Mouse (Mus musculus): ENCODE measurements around the gene Setd1b.
A peak's percentile ranks its signal among the peaks of the same experiment; 100 is the strongest.

Setd1b gene

GRCm38 (mm10) chr5:123127031-123127430, 15.0 kb upstream of the Setd1b start:
- no peak for DNase-seq (ENCODE audit: low spot score in 2 of 2)

- DNase-seq (ENCODE audit: low spot score in 2 of 2): peak; percentile 81 to 87
Measured at GRCm38 (mm10) chr5:123128426-123129169, 13.4 kb upstream of the Setd1b start.

DNA sequence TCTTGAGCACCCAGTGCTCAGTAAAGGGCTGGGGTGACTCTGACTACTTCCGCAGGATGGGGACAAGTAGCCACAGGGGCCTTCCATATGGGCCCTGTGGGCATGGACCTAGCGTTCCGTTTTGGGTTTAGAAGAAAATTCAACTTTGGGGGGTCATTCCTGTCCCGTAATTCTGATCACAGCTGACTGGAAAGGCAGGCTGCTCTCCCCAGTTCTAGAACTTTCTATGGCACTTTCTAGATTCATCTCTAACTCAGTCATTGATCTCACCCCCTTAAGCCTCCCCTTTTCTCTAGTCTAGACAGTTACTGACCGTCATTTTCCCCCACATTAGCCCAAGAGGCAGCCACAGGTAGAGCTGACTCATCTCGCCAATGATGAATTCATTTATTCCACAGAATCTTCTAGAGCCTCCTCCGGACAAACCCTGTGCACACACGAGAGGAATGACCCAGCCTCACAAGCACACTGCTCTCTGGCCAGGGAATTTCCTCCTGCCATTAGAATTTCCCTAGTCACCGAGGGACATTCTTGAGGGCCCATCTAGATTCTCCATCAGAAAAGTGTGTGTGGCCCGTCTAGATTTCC, 12.7 kb upstream of the Setd1b start:
- no peak for DNase-seq (ENCODE audit: low spot score in 2 of 2)

DNA sequence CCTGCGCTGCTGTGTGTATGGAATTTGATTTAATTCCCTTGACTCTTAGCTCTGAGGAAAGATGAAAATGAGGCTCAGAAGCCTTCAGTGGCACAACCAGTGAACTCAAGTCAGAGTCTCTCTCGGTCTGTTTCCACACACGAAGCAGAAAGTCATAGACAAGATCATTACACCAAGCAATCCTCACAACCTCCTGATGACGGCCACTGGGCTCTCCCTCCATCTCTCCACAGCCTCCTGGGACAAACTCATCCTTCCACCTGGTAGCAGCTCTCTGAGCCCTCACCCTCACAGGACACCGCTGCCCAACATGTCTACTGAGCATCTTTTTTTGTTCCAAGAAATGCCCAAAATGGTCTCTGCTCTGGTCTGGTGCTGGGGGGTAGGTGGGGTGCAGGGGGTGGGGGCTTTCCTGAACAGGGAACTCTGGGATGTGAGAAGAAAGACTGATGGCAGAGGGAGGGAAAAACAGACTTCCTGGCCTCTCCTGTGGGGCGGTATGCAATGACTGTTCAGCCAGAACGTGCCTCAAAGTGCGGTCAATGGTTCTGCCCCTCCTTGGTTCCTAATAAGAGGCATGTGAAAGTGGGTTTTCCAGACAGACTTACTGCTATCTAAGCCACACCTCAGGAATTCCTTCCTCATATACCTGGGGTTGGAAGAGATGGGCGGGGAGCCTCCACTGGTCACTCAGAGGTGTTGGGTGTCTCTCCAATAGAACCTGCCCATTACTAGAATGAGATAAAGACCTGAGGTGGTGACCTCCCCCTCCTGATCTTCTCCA, 11.8 kb upstream of the Setd1b start:
- DNase-seq (ENCODE audit: low spot score in 2 of 2): no peak

DNA sequence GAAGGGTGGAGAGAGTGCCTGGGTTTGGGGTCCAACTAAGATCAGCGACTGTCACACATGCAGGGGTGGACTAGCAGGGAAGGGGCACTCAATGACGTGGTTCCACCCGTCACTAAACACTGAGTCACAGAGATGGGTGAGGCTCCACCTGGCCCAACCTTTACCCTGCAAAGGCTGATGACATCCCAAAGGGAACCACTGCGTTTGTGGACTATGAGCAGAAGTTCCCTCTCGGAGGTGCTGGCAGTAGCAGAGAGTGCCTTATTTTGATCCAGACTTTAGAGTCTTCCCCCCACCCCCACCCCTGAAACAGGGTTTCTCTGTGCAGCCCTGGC, 11.2 kb upstream of the Setd1b start:
- no peak for DNase-seq (ENCODE audit: low spot score in 2 of 2)

DNA sequence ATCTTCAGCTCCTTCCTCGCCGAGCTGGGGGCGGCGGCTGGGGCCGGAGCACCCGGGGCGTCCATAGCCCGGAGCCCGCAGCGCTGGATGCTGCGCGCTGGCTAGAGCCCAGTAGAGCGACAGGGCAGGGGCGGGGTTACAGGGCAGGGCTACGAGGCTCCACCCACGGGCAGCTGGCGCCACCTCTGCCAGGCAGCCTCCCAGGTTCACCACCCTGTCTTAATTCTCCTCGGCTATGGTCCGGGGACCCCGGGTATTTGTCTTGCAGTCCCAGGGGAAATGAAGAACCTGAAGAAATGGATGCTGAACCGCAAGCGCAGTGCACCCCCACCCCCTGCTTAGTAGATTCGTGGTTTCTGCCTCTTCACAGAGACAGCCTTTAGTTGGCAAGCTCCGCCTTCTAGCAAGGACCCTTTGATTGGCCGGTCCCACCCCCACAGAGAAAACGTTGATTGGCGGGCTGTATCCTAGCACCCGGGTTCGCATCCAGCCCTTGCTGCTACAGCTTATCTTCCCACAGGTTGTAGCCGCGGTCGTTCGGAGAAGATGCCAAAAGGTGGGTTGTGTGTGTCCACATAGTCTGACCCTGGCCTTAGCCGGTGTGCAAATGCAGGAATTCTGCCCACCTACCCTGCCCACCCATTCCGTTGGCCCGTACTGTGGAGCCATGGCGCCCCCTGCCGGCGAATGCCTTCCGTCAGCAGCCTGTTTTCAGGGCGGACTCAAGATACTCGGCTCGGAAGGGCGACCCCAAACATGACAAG, 9.5 kb upstream of the Setd1b start, which contains the start of gene Rhof:
TSS of gene Rhof (minus strand) at position 385 of the 764 bp plus-strand sequence.
- peak; percentile 82 to 91 for DNase-seq (ENCODE audit: low spot score in 2 of 2)

- peak; percentile 86 to 91 for DNase-seq (ENCODE audit: low spot score in 2 of 2)
Measured at GRCm38 (mm10) chr5:123133083-123133783, 8.8 kb upstream of the Setd1b start.

GRCm38 (mm10) chr5:123133784-123134143, 8.2 kb upstream of the Setd1b start:
- no peak for DNase-seq (ENCODE audit: low spot score in 2 of 2)

DNA sequence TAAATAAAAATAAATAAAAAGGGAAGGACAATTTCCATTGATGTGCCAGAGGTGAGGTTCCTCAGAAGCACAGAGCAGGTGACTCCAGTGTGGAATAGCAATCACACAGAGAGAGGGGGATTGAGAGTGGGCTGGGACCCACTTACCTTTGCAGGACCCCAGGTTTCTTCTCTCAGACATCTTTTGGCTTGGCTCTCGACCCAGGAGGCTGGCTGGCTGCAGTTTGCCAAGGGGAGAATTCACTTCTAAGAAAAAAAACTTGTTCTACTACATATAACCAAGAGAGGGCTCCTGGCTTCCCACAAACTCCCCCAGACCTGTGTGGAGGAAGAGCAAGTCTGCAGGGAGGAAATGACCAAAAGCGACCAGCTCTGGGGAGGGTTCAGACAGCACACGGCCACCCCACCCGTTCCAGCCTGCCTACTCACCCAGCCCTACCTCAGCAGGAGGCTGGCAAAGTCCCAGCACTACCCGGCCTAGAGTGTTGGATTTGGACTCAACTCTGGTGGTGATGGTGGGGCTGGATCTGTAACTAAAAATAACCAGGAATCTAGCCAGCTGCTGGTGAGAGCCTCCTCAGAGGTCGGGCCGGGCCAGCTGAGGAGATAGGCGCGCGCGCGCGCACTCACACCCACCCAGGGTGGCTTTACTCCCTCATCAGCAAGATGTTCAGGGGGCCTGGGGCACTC, 7.7 kb upstream of the Setd1b start:
- no peak for DNase-seq (ENCODE audit: low spot score in 2 of 2)

DNA sequence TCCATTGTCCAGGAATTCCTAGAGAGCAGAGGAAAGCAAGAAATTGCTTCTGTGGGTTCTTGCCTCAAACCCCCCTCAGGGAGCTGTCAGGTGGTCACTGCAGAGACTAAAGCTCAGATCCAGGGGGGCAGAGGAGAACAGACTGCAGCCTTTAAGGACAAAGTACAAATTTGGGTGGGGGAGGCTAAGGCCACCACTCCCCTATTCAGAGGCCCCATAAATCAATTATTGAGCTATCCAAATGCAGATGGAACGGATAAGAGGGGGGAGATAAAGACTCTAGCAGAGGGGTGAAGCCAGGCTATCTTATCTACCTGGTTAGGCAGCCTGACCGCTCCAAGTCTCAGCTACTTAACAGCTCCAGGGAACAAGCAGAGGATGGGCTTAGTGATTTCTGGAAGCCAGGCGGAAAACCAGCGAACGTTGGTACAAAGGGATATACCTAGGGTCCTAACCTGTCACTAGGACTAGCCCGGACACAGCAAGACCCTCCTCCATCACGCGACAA, 7.1 kb upstream of the Setd1b start:
- no peak for DNase-seq (ENCODE audit: low spot score in 2 of 2)

DNA sequence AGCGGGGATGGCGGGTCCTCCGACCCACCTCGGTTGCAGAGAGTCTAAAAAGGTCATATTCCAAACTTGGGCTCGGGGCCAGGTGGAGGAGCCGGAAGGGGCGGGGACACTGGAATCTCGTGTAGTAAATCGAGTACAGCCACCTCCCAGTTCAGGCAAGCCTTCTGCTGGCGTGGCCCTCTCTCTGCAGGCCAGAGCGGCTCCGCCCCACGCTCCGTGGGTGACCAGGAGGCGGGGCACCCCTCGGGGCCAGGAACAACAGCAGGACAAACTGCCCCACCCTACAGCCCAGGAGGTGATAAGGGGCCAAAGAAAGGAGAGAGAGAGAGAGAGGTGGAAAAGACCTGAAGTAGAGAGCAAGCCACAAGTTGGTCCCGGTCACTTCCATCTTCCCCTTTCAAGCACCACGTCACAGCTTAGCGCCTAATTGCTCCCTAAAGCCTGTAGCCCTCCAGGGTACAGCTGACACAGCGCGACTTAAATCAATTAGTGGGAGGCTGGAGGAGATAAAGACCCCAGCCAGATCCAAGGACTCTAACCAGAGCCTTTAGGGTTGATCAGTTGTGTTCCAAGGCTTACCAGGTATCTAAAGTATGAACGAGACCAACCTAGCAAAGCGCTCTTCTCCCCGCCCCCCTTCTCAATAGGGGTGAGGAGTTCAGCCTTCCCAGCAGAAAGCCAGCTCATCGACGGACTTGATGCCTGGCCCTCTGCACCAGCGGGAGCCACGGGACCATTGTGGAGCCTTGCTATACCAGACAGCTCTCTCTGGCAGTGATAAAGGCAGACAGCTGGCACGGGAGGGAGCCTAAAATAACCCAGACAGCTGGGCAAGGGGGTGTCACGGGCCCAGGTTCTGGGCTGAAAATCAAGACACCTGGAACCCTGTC, 6.3 kb upstream of the Setd1b start:
- no peak for DNase-seq (ENCODE audit: low spot score in 2 of 2)

DNA sequence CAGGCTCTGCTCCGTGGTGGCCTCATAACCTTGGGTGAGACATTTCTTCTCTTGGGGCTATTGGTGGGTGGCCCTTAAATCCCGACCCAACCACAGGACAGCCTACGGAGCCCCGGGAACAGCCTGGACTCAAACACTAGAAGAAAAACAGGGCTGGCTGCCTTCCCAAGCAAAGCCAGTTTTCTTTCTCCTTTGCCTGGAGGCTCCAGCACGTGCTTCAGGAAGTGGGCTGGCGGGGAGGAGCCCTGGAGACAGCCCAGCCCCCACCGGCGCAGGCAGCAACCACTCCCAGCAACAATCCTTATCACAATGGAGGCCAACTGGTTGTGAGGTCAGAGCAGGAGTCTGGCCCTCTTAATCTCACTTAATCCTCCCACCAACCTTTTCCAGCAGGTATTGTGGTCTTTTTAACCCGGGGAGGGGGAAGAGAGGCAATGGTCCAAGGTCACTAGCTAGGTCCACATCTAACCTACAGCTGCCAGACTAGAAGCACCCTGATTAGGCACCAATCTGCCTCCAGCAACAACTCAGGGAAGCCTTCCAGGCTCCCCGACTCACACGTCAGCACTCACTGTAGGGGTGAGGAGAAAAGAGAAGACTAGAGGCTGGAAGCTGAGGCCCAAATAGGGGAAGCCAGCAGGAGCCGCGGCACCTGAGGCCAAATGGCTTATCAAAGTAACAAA, 5.5 kb upstream of the Setd1b start:
- DNase-seq (ENCODE audit: low spot score in 2 of 2): peak; percentile 63

- DNase-seq (ENCODE audit: low spot score in 2 of 2): peak; percentile 50 to 59
Measured at GRCm38 (mm10) chr5:123137044-123137909, 4.7 kb upstream of the Setd1b start.

DNA sequence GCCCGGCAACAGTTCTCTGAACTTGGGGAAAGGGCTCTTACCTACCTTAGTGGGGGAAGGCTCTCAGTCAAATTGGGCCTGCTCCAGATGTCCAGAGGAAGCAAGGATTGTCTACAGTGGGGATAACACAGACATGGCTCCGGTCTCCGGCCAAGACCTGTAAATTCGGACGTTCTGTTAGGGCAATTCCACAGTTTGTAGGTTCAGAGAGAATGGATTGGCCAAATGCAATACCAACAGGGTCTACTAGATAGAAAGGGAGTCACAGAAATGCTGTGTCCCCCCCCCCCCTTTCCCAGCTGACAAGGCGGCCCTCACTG, 4.1 kb upstream of the Setd1b start:
- no peak for DNase-seq (ENCODE audit: low spot score in 2 of 2)

DNA sequence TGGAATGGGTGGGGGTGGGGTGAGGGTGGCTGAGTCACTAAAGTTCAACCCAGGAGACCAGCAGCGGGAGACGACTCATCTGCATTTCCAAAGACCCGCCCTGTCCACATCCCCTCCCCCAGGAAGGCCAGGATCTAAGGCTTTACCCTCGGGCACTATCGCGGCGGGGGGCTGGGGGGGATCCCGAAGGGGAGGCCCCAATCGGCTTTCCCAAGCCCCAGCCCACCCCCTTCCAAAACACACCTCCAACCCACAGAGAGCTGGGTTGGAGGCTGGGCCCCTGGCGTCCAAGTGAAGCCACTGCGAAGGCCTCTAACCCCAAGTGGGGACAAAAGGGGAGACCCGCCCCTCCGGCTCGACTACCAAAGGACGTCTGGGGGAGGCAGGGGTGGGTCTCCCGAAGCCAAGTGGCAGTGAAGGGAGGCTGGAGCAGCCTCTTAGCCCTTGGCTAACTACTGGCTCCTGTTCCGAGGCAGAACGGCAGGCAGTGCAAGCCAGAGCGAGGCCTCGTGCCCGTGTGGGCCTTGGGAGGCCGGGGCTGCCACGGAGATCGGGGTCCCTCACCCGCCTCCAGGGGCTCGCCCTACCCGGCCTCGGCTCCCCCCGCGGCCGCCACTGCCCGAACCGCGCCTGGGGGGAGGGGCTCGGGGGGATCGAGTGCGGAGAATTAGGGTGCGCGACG, 3.6 kb upstream of the Setd1b start:
- peak; percentile 46 to 53 for DNase-seq (ENCODE audit: low spot score in 2 of 2)

GRCm38 (mm10) chr5:123138953-123139721, 2.9 kb upstream of the Setd1b start:
- DNase-seq (ENCODE audit: low spot score in 2 of 2): peak; percentile 65 to 68
